Mouse (Mus musculus) liver, adult (tissue): ENCODE data around the gene Isca1.
A peak's percentile ranks its signal among the peaks of the same experiment; 100 is the strongest.

Source experiments
- GATA4 ChIP-seq: IDR thresholded peaks from 2 replicates; pipeline ENCODE4 v1.6.1; 2014; ENCODE audit warnings: mild to moderate bottlenecking, low read length; ENCODE audit not compliant: insufficient replicate concordance

Isca1 gene

GRCm38 (mm10) chr13:59769296-59770163 lies at the start of gene Isca1:
TSS of gene Isca1 (minus strand) at chr13:59769810.
- no peak for TF ChIP-seq GATA4

GRCm38 (mm10) chr13:59817352-59817751 lies 47.7 kb upstream of the Isca1 start:
- TF ChIP-seq GATA4 = no peak

GRCm38 (mm10) chr13:59814109-59814591 lies 44.5 kb upstream of the Isca1 start:
- no peak for TF ChIP-seq GATA4

GRCm38 (mm10) chr13:59811581-59811980 lies 42.0 kb upstream of the Isca1 start:
- TF ChIP-seq GATA4 = no peak

GRCm38 (mm10) chr13:59801000-59801399 lies 31.4 kb upstream of the Isca1 start:
- no peak for TF ChIP-seq GATA4

- no peak for TF ChIP-seq GATA4
Measured at GRCm38 (mm10) chr13:59800077-59800476, 30.5 kb upstream of the Isca1 start.

GRCm38 (mm10) chr13:59798306-59798705 lies 28.7 kb upstream of the Isca1 start:
- TF ChIP-seq GATA4 = no peak

GRCm38 (mm10) chr13:59796466-59796848 lies 26.8 kb upstream of the Isca1 start:
- no peak for TF ChIP-seq GATA4

GRCm38 (mm10) chr13:59795807-59796465 lies 26.3 kb upstream of the Isca1 start:
- TF ChIP-seq GATA4 = no peak

GRCm38 (mm10) chr13:59794786-59795185 lies 25.2 kb upstream of the Isca1 start:
- TF ChIP-seq GATA4 = no peak

- no peak for TF ChIP-seq GATA4
Measured at GRCm38 (mm10) chr13:59782145-59782544, 12.5 kb upstream of the Isca1 start, which contains the start of gene Gm49354. TSS of gene Gm49354 (minus strand) at chr13:59782245.

- no peak for TF ChIP-seq GATA4
Measured at GRCm38 (mm10) chr13:59779213-59779612, 9.6 kb upstream of the Isca1 start.

- no peak for TF ChIP-seq GATA4
Measured at GRCm38 (mm10) chr13:59775168-59775567, 5.6 kb upstream of the Isca1 start.

- TF ChIP-seq GATA4 = no peak
Measured at GRCm38 (mm10) chr13:59771257-59771656, 1.6 kb upstream of the Isca1 start.

- TF ChIP-seq GATA4 = no peak
Measured at GRCm38 (mm10) chr13:59770847-59771246, 1.2 kb upstream of the Isca1 start.

GRCm38 (mm10) chr13:59770164-59770562 lies 553 bp upstream of the Isca1 start:
- TF ChIP-seq GATA4 = peak; percentile 81; the same call in 1 of the 2 replicates

GRCm38 (mm10) chr13:59768531-59768930 lies 1.1 kb downstream of the Isca1 start:
- TF ChIP-seq GATA4 = no peak
